Mouse (Mus musculus) CH12.LX (cell line): ENCODE measurements around the gene Med22. TPM values are rescaled to one million over a fixed set of nuclear protein-coding genes. Genes with fewer than 3 reads are reported as not detected.

Experiments
- DNase-seq: peaks from one replicate; pipeline ENCODE4 v3.0.0-alpha.2; 2013; ENCODE audit errors: extremely low read depth
- H3K27ac ChIP-seq: 2 replicates; pipeline ENCODE4 v1.5.1; 2012; ENCODE audit warnings: low read depth, mild to moderate bottlenecking, control low read depth, moderate library complexity; ENCODE audit not compliant: insufficient read depth
- H3K27me3 ChIP-seq: replicated peaks from 2 replicates; pipeline ENCODE3; 2012; ENCODE audit warnings: inconsistent platforms
- H3K36me3 ChIP-seq, 2 experiments: replicated peaks in 1 of 2; 2 replicates each; pipeline versions ENCODE3 to v1.6.1; 2012; ENCODE audit warnings: inconsistent platforms in 1 of 2, low read length in 1 of 2, mild to moderate bottlenecking in 1 of 2, mixed read lengths in 1 of 2, moderate library complexity in 1 of 2; ENCODE audit not compliant: control insufficient read depth in 1 of 2, insufficient read depth in 1 of 2
- H3K4me1 ChIP-seq, 2 experiments: 2 replicates each; pipeline ENCODE4 v1.6.1; 2012; ENCODE audit warnings: inconsistent platforms in 1 of 2, moderate library complexity in 1 of 2; ENCODE audit not compliant: insufficient read depth in 2 of 2, control insufficient read depth in 1 of 2
- H3K4me2 ChIP-seq: 2 replicates; pipeline ENCODE4 v1.6.1; 2012; ENCODE audit warnings: low read depth, mild to moderate bottlenecking, control low read depth; ENCODE audit not compliant: poor library complexity, insufficient read depth, severe bottlenecking
- H3K4me3 ChIP-seq, 3 experiments: fragments of 150-350 bp in 1 of 3; sonication (generic) in 1 of 3; replicated peaks in 1 of 3; 2 replicates each; pipeline versions ENCODE3 to v1.5.1; 2011 to 2012; ENCODE audit warnings: low read depth in 2 of 3, low read length in 2 of 3, mild to moderate bottlenecking in 2 of 3, moderate library complexity in 2 of 3, control low read depth in 1 of 3, improper control_type of control experiment in 1 of 3, inconsistent platforms in 1 of 3, mixed read lengths in 1 of 3; ENCODE audit not compliant: poor library complexity in 1 of 3
- H3K79me2 ChIP-seq: replicated peaks from 2 replicates; pipeline ENCODE4 v1.6.1; 2012; ENCODE audit warnings: mild to moderate bottlenecking, moderate library complexity; ENCODE audit not compliant: control insufficient read depth, poor library complexity, insufficient read depth, severe bottlenecking; ENCODE audit errors: extremely low read depth
- H3K9ac ChIP-seq: 2 replicates; pipeline ENCODE4 v1.6.1; 2012; ENCODE audit warnings: low read depth, mild to moderate bottlenecking, control low read depth, moderate library complexity; ENCODE audit not compliant: insufficient read depth
- H3K9me3 ChIP-seq: replicated peaks from 2 replicates; pipeline ENCODE3; 2012; ENCODE audit warnings: low read length, inconsistent platforms, mixed read lengths
- CHD1 ChIP-seq: IDR thresholded peaks from 2 replicates; pipeline ENCODE4 v1.6.1; 2012; ENCODE audit warnings: low read depth, low read length, improper control_type of control experiment, inconsistent platforms
- CHD2 ChIP-seq: IDR thresholded peaks from 2 replicates; pipeline ENCODE4 v1.6.1; 2011; ENCODE audit warnings: low read length, improper control_type of control experiment
- CTCF ChIP-seq, 2 experiments: IDR thresholded peaks in 1 of 2; conservative IDR thresholded peaks in 1 of 2; 2 replicates each; pipeline ENCODE4 v1.5.1; 2011 to 2012; ENCODE audit warnings: low read depth in 2 of 2, low read length in 2 of 2, improper control_type of control experiment in 1 of 2, inconsistent platforms in 1 of 2, mild to moderate bottlenecking in 1 of 2, moderate library complexity in 1 of 2
- E2F4 ChIP-seq: IDR thresholded peaks from 2 replicates; pipeline ENCODE4 v1.6.1; 2011; ENCODE audit warnings: low read depth, low read length, improper control_type of control experiment; ENCODE audit not compliant: insufficient replicate concordance
- ELF1 ChIP-seq: IDR thresholded peaks from 2 replicates; pipeline ENCODE4 v1.6.1; 2014; ENCODE audit warnings: low read depth, mild to moderate bottlenecking, inconsistent platforms, low read length, improper control_type of control experiment
- GABPA ChIP-seq: IDR thresholded peaks from 2 replicates; pipeline ENCODE4 v1.6.1; 2012; ENCODE audit warnings: low read depth, low read length, improper control_type of control experiment, inconsistent platforms; ENCODE audit not compliant: insufficient replicate concordance
- HCFC1 ChIP-seq: IDR thresholded peaks from 2 replicates; pipeline ENCODE4 v1.6.1; 2012; ENCODE audit warnings: low read depth, mild to moderate bottlenecking, inconsistent platforms, low read length, improper control_type of control experiment
- MAX ChIP-seq: IDR thresholded peaks from 2 replicates; pipeline ENCODE4 v1.6.1; 2011; ENCODE audit warnings: low read length, improper control_type of control experiment
- MEF2A ChIP-seq: IDR thresholded peaks from 2 replicates; pipeline ENCODE4 v1.6.1; 2014; ENCODE audit warnings: low read depth, mild to moderate bottlenecking, inconsistent platforms, low read length, improper control_type of control experiment, borderline replicate concordance
- MXI1 ChIP-seq: IDR thresholded peaks from 2 replicates; pipeline ENCODE4 v1.6.1; 2011; ENCODE audit warnings: mild to moderate bottlenecking, low read depth, low read length, improper control_type of control experiment
- MYC ChIP-seq: IDR thresholded peaks from 2 replicates; pipeline ENCODE4 v1.6.1; 2011; ENCODE audit warnings: low read depth, mild to moderate bottlenecking, improper control_type of control experiment, low read length
- NRF1 ChIP-seq: IDR thresholded peaks from 2 replicates; pipeline ENCODE4 v1.6.1; 2014; ENCODE audit warnings: low read depth, mild to moderate bottlenecking, inconsistent platforms, low read length, improper control_type of control experiment, moderate library complexity
- POLR2AphosphoS2 ChIP-seq: IDR thresholded peaks from 2 replicates; pipeline ENCODE4 v1.6.1; 2011; ENCODE audit warnings: low read depth, low read length, improper control_type of control experiment
- SIN3A ChIP-seq: IDR thresholded peaks from 2 replicates; pipeline ENCODE4 v1.6.1; 2012; ENCODE audit warnings: low read length, improper control_type of control experiment, inconsistent platforms
- SMC3 ChIP-seq: IDR thresholded peaks from 2 replicates; pipeline ENCODE4 v1.6.1; 2011; ENCODE audit warnings: low read depth, low read length, improper control_type of control experiment
- TBP ChIP-seq: conservative IDR thresholded peaks from 2 replicates; pipeline ENCODE4 v1.6.1; 2011; ENCODE audit warnings: low read depth, low read length, improper control_type of control experiment
- USF1 ChIP-seq: IDR thresholded peaks from 2 replicates; pipeline ENCODE4 v1.6.1; 2014; ENCODE audit warnings: low read depth, mild to moderate bottlenecking, inconsistent platforms, low read length, improper control_type of control experiment
- USF2 ChIP-seq: conservative IDR thresholded peaks from 2 replicates; pipeline ENCODE4 v1.6.1; 2011; ENCODE audit warnings: low read depth, low read length, improper control_type of control experiment
- dilution Hi-C: fragments of 300-500 bp; cut with MboI; formaldehyde crosslinking; loops from 2 replicates; pipeline ENCODE4 v1.14.3; 2020; ENCODE audit warnings: low sequenced_read_pairs; ENCODE audit not compliant: extremely low pct_unique_long_range_greater_than_20kb, extremely low pct_ligation_motif_present
- in situ Hi-C: fragments of 300-500 bp; cut with MboI; formaldehyde crosslinking; loops from 3 replicates; pipeline ENCODE4 v1.14.3; 2019; ENCODE audit warnings: low sequenced_read_pairs, low pct_ligation_motif_present, low pct_unique_long_range_greater_than_20kb, mixed read lengths
- polyA plus RNA-seq: library from polyadenylated mRNA; unstranded; fragments of >175 nt; gene quantifications from 2 replicates; pipeline ENCODE4 v1.2.1, GENCODE M21; 2012; ENCODE audit warnings: low read depth; ENCODE audit not compliant: insufficient read length
- total RNA-seq, 2 experiments: library from RNA; depleted of rRNA; stranded (reverse); fragments of 300-350 nt in 1 of 2; fragments of >200 nt in 1 of 2; gene quantifications; 2 replicates each; pipeline ENCODE4 v1.2.3; 2012 to 2014

Med22 gene
- total and polyA plus RNA-seq, 3 experiments = 27.7 to 42.1 (median 37.3) TPM

DNA sequence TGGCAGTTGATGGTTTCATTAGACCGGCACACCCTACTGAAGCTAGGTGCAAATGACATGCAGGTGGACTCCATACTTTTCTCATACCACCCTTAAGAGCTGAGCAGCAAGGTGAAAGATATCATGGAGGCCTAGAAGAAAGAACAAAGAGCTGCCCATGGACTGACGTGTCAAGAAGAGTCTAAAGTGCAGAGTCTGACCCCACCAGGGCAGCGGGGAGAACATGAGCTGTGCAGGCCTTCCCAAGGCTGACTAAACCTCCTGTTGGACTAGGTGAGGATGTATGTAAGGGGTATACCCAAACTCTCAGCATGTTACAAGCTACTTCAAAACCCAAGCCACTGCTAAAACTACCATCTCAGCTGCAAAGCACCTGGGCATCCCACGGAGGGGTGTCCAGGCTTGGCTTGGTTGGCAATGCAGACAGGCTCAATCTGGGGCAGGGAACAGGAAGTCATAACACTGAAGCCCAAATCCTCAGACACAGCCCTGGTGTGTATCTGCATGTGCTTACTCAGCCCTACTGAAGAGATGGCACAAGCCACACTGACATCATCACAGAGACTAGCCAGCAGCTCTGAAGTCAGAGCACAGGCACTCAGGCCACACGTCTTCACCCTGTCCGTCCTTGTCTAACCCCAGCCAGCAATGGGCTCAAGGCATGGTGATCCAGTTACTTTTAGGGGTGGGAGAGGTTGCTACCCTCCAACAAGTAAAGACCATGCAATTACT, 17.4 kb upstream of the Med22 start:
- no peak for DNase-seq
- dilution Hi-C loops (no loop called here), in situ Hi-C loops (loop anchor here (5.0 kb wide), 1 partner anchor 94 kb away; no protein-coding TSS in a partner anchor)
- Histone ChIP-seq H3K36me3 (peaks cover 61 to 86% of the 10 kb centered on the region in 2 experiments), H3K4me2 (no peak overlapping the region), H3K79me2 (peaks cover 65% of the 10 kb centered on the region), H3K4me3 (no peak overlapping the region), H3K27ac (no peak overlapping the region), H3K27me3 (no peaks in the 10 kb centered on the region), H3K9ac (no peak overlapping the region), H3K4me1 (peaks cover 12 to 42% of the 10 kb centered on the region in 2 experiments), H3K9me3 (no peaks in the 10 kb centered on the region)
- TF ChIP-seq USF1 (no peak), TBP (no peak), NRF1 (no peak), MXI1 (no peak), POLR2AphosphoS2 (no peak), CHD2 (no peak), MEF2A (no peak), MAX (no peak), MYC (no peak), CHD1 (no peak), GABPA (no peak), SMC3 (no peak), SIN3A (no peak), USF2 (no peak), HCFC1 (no peak), ELF1 (no peak), CTCF (conservative IDR thresholded peaks at IDR 0.05 in 1 of 2, IDR thresholded peaks at IDR 0.05 in 1 of 2; ENCODE audit: low read depth in 2 of 2, low read length in 2 of 2) (no peak)
- TF ChIP-seq, all 38 proteins: peak for 0

DNA sequence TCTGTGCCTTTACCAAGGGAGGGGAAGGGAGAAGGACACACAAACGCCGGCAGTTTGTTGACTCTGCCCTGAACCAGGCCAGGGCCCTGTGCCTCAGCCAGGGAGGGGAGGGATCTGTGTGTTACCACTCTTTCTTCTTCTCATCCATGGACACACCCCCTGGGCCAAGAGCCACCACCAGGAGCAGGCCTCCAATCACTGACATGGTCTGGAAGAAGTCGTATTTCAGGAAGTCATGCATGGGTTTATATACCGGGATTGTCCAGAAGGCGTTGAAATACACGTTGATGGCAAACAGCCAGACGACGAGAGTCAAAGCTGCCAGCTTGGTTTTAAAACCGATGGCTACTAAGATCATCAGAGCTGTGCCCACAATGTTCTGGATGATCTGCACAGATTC, 11.3 kb upstream of the Med22 start:
- dilution Hi-C loops = no loop called here
- Histone ChIP-seq H3K27ac (no peak overlapping the region), H3K4me1 (peaks cover 13 to 34% of the 10 kb centered on the region in 2 experiments), H3K4me2 (no peak overlapping the region)
- in situ Hi-C loops = no loop called here
- 0 out of 2 replicates have a peak, but pooled peaks have one; percentile 67 for TF ChIP-seq POLR2AphosphoS2
- no peak for TF ChIP-seq E2F4
- TF ChIP-seq, all 38 proteins: peak for 1
- DNase-seq = no peak
- Histone ChIP-seq H3K9me3 (no peaks in the 10 kb centered on the region), H3K79me2 (peaks cover 19% of the 10 kb centered on the region), H3K27me3 (no peaks in the 10 kb centered on the region), H3K36me3 (peaks cover 88 to 96% of the 10 kb centered on the region in 2 experiments), H3K4me3 (no peak overlapping the region), H3K9ac (no peak overlapping the region)
